Mouse (Mus musculus) forebrain, embryonic 16.5 days (tissue): ENCODE measurements around the gene Phc1. TPM values are rescaled to one million over a fixed set of nuclear protein-coding genes. Genes with fewer than 3 reads are reported as not detected.
"Not testable (repeated sequence)": the region's sequence is repeated elsewhere in the genome, so short reads cannot be mapped to it uniquely, and the experiment has no call there.

Source experiments
- ATAC-seq: fragments of 200-750 bp; cut with Nextera tagmentation; 2 replicates; pipeline ENCODE4 v1.8.0; 2017; ENCODE audit warnings: mild to moderate bottlenecking, moderate library complexity
- H3K27ac ChIP-seq: fragments of 300-500 bp; sonication (generic); 2 replicates; pipeline ENCODE4 v1.5.1; 2014; ENCODE audit warnings: low read length, control low read depth
- H3K27me3 ChIP-seq: fragments of 300-500 bp; sonication (generic); replicated peaks from 2 replicates; pipeline ENCODE4 v1.6.1; 2014; ENCODE audit warnings: low read length; ENCODE audit not compliant: control insufficient read depth, insufficient read depth
- H3K36me3 ChIP-seq: fragments of 300-500 bp; sonication (generic); 2 replicates; pipeline ENCODE4 v1.6.1; 2014; ENCODE audit not compliant: control insufficient read depth, insufficient read depth
- H3K4me1 ChIP-seq: fragments of 300-500 bp; sonication (generic); replicated peaks from 2 replicates; pipeline ENCODE4 v1.6.1; 2014; ENCODE audit warnings: low read length; ENCODE audit not compliant: control insufficient read depth, insufficient read depth
- H3K4me2 ChIP-seq: fragments of 300-500 bp; sonication (generic); 2 replicates; pipeline ENCODE4 v1.6.1; 2014; ENCODE audit warnings: mild to moderate bottlenecking, low read length, control low read depth
- H3K4me3 ChIP-seq: fragments of 300-500 bp; sonication (generic); replicated peaks from 2 replicates; pipeline ENCODE4 v1.5.1; 2014; ENCODE audit warnings: mild to moderate bottlenecking, low read length, control low read depth
- H3K9ac ChIP-seq: fragments of 300-500 bp; sonication (generic); replicated peaks from 2 replicates; pipeline ENCODE4 v1.6.1; 2014; ENCODE audit warnings: low read depth, low read length, control low read depth
- H3K9me3 ChIP-seq: fragments of 300-500 bp; sonication (generic); 2 replicates; pipeline ENCODE4 v1.6.1; 2016; ENCODE audit warnings: low read length; ENCODE audit not compliant: control insufficient read depth
- WGBS: fragments of 180-500 bp; shearing (Covaris S2); extraction: QIAGEN DNeasy Blood & Tissue Kit; methylation state at CpG from one replicate; pipeline ENCODE4 v1.1.7; 2014; 5-methylcytosine and 5-hydroxymethylcytosine counted together
- polyA plus RNA-seq: library from polyadenylated mRNA; unstranded; fragments of >200 nt; fragmentation: Nextera tagmentation; extraction: Ambion mirVana; gene quantifications from 2 replicates; pipeline ENCODE4 v1.2.1, GENCODE M21; 2015

Gene Phc1
- polyA plus RNA-seq, 1 experiment from 2014 or later, result 36.9 TPM

GRCm38 (mm10) chr6:122366287-122366686 lies 25.9 kb upstream of the Phc1 start:
- ATAC-seq, result no peak
- Histone ChIP-seq H3K4me1 (no peaks in the 10 kb centered on the region), H3K27me3 (no peaks in the 10 kb centered on the region), H3K4me2 (no peak overlapping the region), H3K27ac (no peak overlapping the region), H3K9me3 (no peaks in the 10 kb centered on the region), H3K4me3 (no peak overlapping the region), H3K36me3 (no peaks in the 10 kb centered on the region), H3K9ac (no peak overlapping the region)
- WGBS, result 42% methylated on average over 2 of the region's 2 CpGs

- ATAC-seq, result no peak
- Histone ChIP-seq H3K4me1 (no peaks in the 10 kb centered on the region), H3K36me3 (no peaks in the 10 kb centered on the region), H3K4me2 (no peak overlapping the region), H3K27me3 (no peaks in the 10 kb centered on the region), H3K4me3 (no peak overlapping the region), H3K9ac (no peak overlapping the region), H3K9me3 (no peaks in the 10 kb centered on the region), H3K27ac (no peak overlapping the region)
- 58% methylated on average over 3 of the region's 3 CpGs for WGBS
Observed at GRCm38 (mm10) chr6:122365706-122366105, 25.3 kb upstream of the Phc1 start.

GRCm38 (mm10) chr6:122357089-122357488 lies 16.7 kb upstream of the Phc1 start:
- no peaks in the 10 kb centered on the region for H3K4me1 ChIP-seq
- no peaks in the 10 kb centered on the region for H3K36me3 ChIP-seq
- no peak for ATAC-seq
- no peaks in the 10 kb centered on the region for H3K27me3 ChIP-seq
- no peak overlapping the region for H3K27ac ChIP-seq
- 94% methylated on average over 1 of the region's 1 CpGs for WGBS
- H3K4me2 ChIP-seq, result no peak overlapping the region
- H3K9ac ChIP-seq, result no peak overlapping the region
- H3K9me3 ChIP-seq, result no peaks in the 10 kb centered on the region
- H3K4me3 ChIP-seq, result no peak overlapping the region

- Histone ChIP-seq H3K27me3 (no peaks in the 10 kb centered on the region), H3K27ac (no peak overlapping the region), H3K36me3 (no peaks in the 10 kb centered on the region), H3K4me3 (no peak overlapping the region), H3K4me2 (no peak overlapping the region), H3K9me3 (no peaks in the 10 kb centered on the region), H3K9ac (no peak overlapping the region), H3K4me1 (no peaks in the 10 kb centered on the region)
- ATAC-seq, result no peak
- 74% methylated on average over 9 of the region's 9 CpGs for WGBS
Observed at GRCm38 (mm10) chr6:122355909-122356308, 15.5 kb upstream of the Phc1 start.

GRCm38 (mm10) chr6:122347326-122347725 lies 7.0 kb upstream of the Phc1 start:
- not testable (repeated sequence) for H3K36me3 ChIP-seq, H3K9ac ChIP-seq, H3K4me2 ChIP-seq, H3K4me3 ChIP-seq, H3K27me3 ChIP-seq, ATAC-seq, H3K9me3 ChIP-seq, H3K27ac ChIP-seq, H3K4me1 ChIP-seq
- 84% methylated on average over 1 of the region's 1 CpGs for WGBS

GRCm38 (mm10) chr6:122346399-122346798 lies 6.0 kb upstream of the Phc1 start:
- Histone ChIP-seq H3K9ac (no peak overlapping the region), H3K4me1 (no peaks in the 10 kb centered on the region; the same call in 1 of the 2 replicates), H3K4me2 (no peak overlapping the region), H3K4me3 (no peak overlapping the region), H3K27me3 (no peaks in the 10 kb centered on the region), H3K36me3 (no peaks in the 10 kb centered on the region), H3K9me3 (no peaks in the 10 kb centered on the region), H3K27ac (no peak overlapping the region)
- WGBS, result 79% methylated on average over 5 of the region's 7 CpGs
- no peak for ATAC-seq

- Histone ChIP-seq H3K4me3 (no peak overlapping the region), H3K4me2 (no peak overlapping the region), H3K36me3 (no peaks in the 10 kb centered on the region), H3K27ac (no peak overlapping the region), H3K27me3 (no peaks in the 10 kb centered on the region), H3K4me1 (peaks cover 5% of the 10 kb centered on the region), H3K9me3 (no peaks in the 10 kb centered on the region), H3K9ac (no peak overlapping the region)
- WGBS, result 84% methylated on average over 6 of the region's 6 CpGs
- no peak for ATAC-seq
Observed at GRCm38 (mm10) chr6:122345731-122346130, 5.4 kb upstream of the Phc1 start.

- Histone ChIP-seq H3K4me2 (no peak overlapping the region), H3K9me3 (no peaks in the 10 kb centered on the region), H3K4me3 (no peak overlapping the region), H3K9ac (no peak overlapping the region), H3K36me3 (no peaks in the 10 kb centered on the region), H3K27me3 (no peaks in the 10 kb centered on the region), H3K27ac (no peak overlapping the region), H3K4me1 (peaks cover 8% of the 10 kb centered on the region)
- 52% methylated on average over 9 of the region's 9 CpGs for WGBS
- ATAC-seq, result no peak
Observed at GRCm38 (mm10) chr6:122344386-122345116, 4.2 kb upstream of the Phc1 start.

GRCm38 (mm10) chr6:122343719-122344118 lies 3.4 kb upstream of the Phc1 start:
- WGBS, result 58% methylated on average over 10 of the region's 10 CpGs
- Histone ChIP-seq H3K36me3 (no peaks in the 10 kb centered on the region), H3K9me3 (no peaks in the 10 kb centered on the region), H3K4me1 (peaks cover 9% of the 10 kb centered on the region), H3K4me3 (no peak overlapping the region), H3K27ac (no peak overlapping the region), H3K27me3 (no peaks in the 10 kb centered on the region), H3K9ac (no peak overlapping the region), H3K4me2 (no peak overlapping the region)
- no peak for ATAC-seq

- WGBS, result 20% methylated on average over 5 of the region's 5 CpGs
- Histone ChIP-seq H3K9ac (no peak overlapping the region), H3K4me3 (no peak overlapping the region), H3K9me3 (no peaks in the 10 kb centered on the region), H3K4me1 (peaks cover 23% of the 10 kb centered on the region), H3K27ac (no peak overlapping the region), H3K27me3 (no peaks in the 10 kb centered on the region), H3K36me3 (no peaks in the 10 kb centered on the region), H3K4me2 (no peak overlapping the region)
- ATAC-seq, result no peak
Observed at GRCm38 (mm10) chr6:122342125-122342524, 1.8 kb upstream of the Phc1 start.
